ENCODE assay signal across 18 mouse cellular contexts in the genomic region with DNA sequence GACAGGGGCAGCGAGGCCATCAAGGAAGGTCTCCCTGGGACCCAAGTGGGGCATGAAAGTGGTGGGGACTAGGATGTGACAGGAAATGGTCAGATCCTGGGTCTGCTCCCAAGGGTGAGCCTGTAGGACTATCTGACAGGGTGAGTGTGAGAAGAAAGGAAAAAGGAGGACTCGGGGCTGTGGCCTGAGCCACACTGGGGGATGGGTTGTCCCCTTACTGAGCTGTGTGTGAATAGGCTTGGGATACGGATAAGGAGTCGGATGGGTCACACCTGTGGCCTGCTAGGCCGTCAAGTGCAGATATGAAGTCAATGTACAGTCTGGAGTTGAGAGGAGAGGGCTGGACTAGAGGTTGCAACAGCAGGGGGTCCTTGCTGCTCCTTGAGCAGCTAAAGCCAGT. TPM values are rescaled to one million over a fixed set of nuclear protein-coding genes. Genes with fewer than 3 reads are reported as not detected.
DNase-seq lines count a peak whose midpoint lies in the region; ATAC-seq and TF ChIP-seq lines count a peak whose summit lies in the region.
"Had no signal": no experiment of that assay in that cellular context is flagged by ENCODE, and none has a peak within 500 bp of the region (broad histone marks: within the 10 kb centered on the region; RNA-seq: fewer than 3 reads in every experiment).

No protein-coding gene starts in this region.

- 0 out of 2 replicates have a peak overlapping the region, but pooled peaks have one; percentile 13 for H3K9ac ChIP-seq in lung, embryonic 15.5 days
- no peak overlapping the region for H3K9ac ChIP-seq in liver, embryonic 12.5 days
- H3K9ac ChIP-seq: limb, embryonic 12.5 days; neural tube, embryonic 13.5 days had no signal

- 60% methylated on average over 5 of the region's 5 CpGs for WGBS in heart, embryonic 10.5 days
- WGBS in lung, embryonic 15.5 days: 56% methylated on average over 5 of the region's 5 CpGs
- WGBS in liver, embryonic 12.5 days (ENCODE audit: insufficient replicate concordance): 59% methylated on average over 5 of the region's 5 CpGs

- peaks cover 83% of the 10 kb centered on the region for H3K36me3 ChIP-seq in heart, embryonic 10.5 days
- H3K36me3 ChIP-seq in lung, embryonic 15.5 days: no peaks in the 10 kb centered on the region
- H3K36me3 ChIP-seq in liver, embryonic 12.5 days: no peaks in the 10 kb centered on the region
- H3K36me3 ChIP-seq: limb, embryonic 12.5 days; neural tube, embryonic 13.5 days had no signal

- no peak for ATAC-seq in lung, embryonic 15.5 days (ENCODE audit: borderline replicate concordance, extremely low read depth, low FRiP score, low TSS enrichment)
- ATAC-seq in erythroid progenitor cell, adult 5-6 weeks (replicated peaks; ENCODE audit: low FRiP score, poor library complexity, severe bottlenecking): 0 out of 2 replicates have a peak, but pooled peaks have one; percentile 26
- 0 out of 2 replicates have a peak, but pooled peaks have one; percentile 24 for ATAC-seq in liver, embryonic 12.5 days
- ATAC-seq: midbrain, embryonic 16.5 days had no signal

- peak overlapping the region; percentile 91 for H3K27ac ChIP-seq in heart, embryonic 10.5 days
- peak overlapping the region; percentile 72 for H3K27ac ChIP-seq in lung, embryonic 15.5 days
- no peak overlapping the region for H3K27ac ChIP-seq in liver, embryonic 12.5 days
- H3K27ac ChIP-seq in left cerebral cortex, adult 2 months: no peak overlapping the region
- H3K27ac ChIP-seq: limb, embryonic 12.5 days; macrophage; neural tube, embryonic 13.5 days had no signal

- H3K4me1 ChIP-seq in heart, embryonic 10.5 days: peaks cover 80% of the 10 kb centered on the region
- H3K4me1 ChIP-seq in lung, embryonic 15.5 days: peaks cover 46% of the 10 kb centered on the region
- H3K4me1 ChIP-seq in liver, embryonic 12.5 days: peaks cover 18% of the 10 kb centered on the region

- intact Hi-C loops in heart, postnatal 14 days (cut with DNase I): no loop called here
- intact Hi-C loops in left cerebral cortex, adult 2 months (cut with DNase I): no loop called here

- DNase-seq in heart, embryonic 10.5 days (ENCODE audit: low spot score): no peak
- no peak for DNase-seq in heart, postnatal 14 days
- DNase-seq in lung, adult 18-20 months: no peak
- DNase-seq in left cerebral cortex, adult 2 months (ENCODE audit: extremely low spot score in 1 of 2, low spot score in 2 of 2): no peak
- DNase-seq in adrenal gland, adult (ENCODE audit: inconsistent age in 2 of 2, low spot score in 1 of 2): no peak
- DNase-seq: adrenal gland, postnatal 36 days; B cell, adult 2 months; cerebellum, postnatal 25 days; kidney, postnatal 14 days had no signal

- H3K4me3 ChIP-seq in heart, embryonic 10.5 days: no peak overlapping the region
- no peak overlapping the region for H3K4me3 ChIP-seq in lung, embryonic 15.5 days
- H3K4me3 ChIP-seq in liver, embryonic 12.5 days: no peak overlapping the region
- H3K4me3 ChIP-seq in left cerebral cortex, adult 2 months: no peak overlapping the region
- H3K4me3 ChIP-seq: limb, embryonic 12.5 days; neural tube, embryonic 13.5 days had no signal

- no peak for TF ChIP-seq CTCF in left cerebral cortex, adult 2 months (IDR thresholded peaks at IDR 0.05)

- H3K9me3 ChIP-seq in heart, embryonic 10.5 days: no peaks in the 10 kb centered on the region
- H3K9me3 ChIP-seq in lung, embryonic 15.5 days: no peaks in the 10 kb centered on the region
- H3K9me3 ChIP-seq in liver, embryonic 12.5 days (replicated peaks): no peaks in the 10 kb centered on the region
- H3K9me3 ChIP-seq: neural tube, embryonic 13.5 days had no signal

- no peaks in the 10 kb centered on the region for H3K27me3 ChIP-seq in heart, embryonic 10.5 days (ENCODE audit: insufficient read depth, poor library complexity, severe bottlenecking)
- no peaks in the 10 kb centered on the region for H3K27me3 ChIP-seq in lung, embryonic 15.5 days
- no peaks in the 10 kb centered on the region; the same call in 1 of the 2 replicates for H3K27me3 ChIP-seq in liver, embryonic 12.5 days (replicated peaks)
- H3K27me3 ChIP-seq: limb, embryonic 12.5 days; neural tube, embryonic 13.5 days had no signal

- no peak overlapping the region for H3K4me2 ChIP-seq in lung, embryonic 15.5 days
- H3K4me2 ChIP-seq in liver, embryonic 12.5 days: no peak overlapping the region
- H3K4me2 ChIP-seq: limb, embryonic 12.5 days; neural tube, embryonic 13.5 days had no signal

RNA-seq across cellular contexts. Expression of gene Alpk3, which starts 18.3 kb away (rescaled TPM):
- 15.1 and 31.8 TPM in 2 replicates for polyA plus RNA-seq in heart, embryonic 10.5 days (2016; fragmentation: Nextera tagmentation; extraction: Ambion mirVana)
- total RNA-seq in heart, postnatal 14 days (2021): 10 to 100 TPM; 81.4 to 86.0 TPM
- 0.84 and 1.2 TPM in 2 replicates for polyA plus RNA-seq in lung, embryonic 15.5 days (2015; fragmentation: Nextera tagmentation; extraction: Ambion mirVana)
- 0.36 TPM in 1 of 2 replicates, not detected in the other for total RNA-seq in erythroid progenitor cell, adult 5-6 weeks (2015; ENCODE audit: low replicate concordance)
- not detected in 2 replicates for total RNA-seq in erythroid progenitor cell, adult 5-6 weeks (2017; ENCODE audit: low replicate concordance)
- 0.11 and 0.14 TPM in 2 replicates for polyA plus RNA-seq in liver, embryonic 12.5 days (2016; fragmentation: Nextera tagmentation; extraction: Ambion mirVana)
- under 1 TPM; 0.30 to 0.54 TPM for total RNA-seq in left cerebral cortex, adult 2 months (2021)

RNA-seq across cellular contexts. Expression of gene Slc28a1, which starts 38.9 kb away (rescaled TPM):
- 0.09 and 0.17 TPM in 2 replicates for polyA plus RNA-seq in heart, embryonic 10.5 days (2016; fragmentation: Nextera tagmentation; extraction: Ambion mirVana)
- under 1 TPM; 0.33 to 0.34 TPM for total RNA-seq in heart, postnatal 14 days (2021)
- 0.10 TPM in 1 of 2 replicates, not detected in the other for polyA plus RNA-seq in lung, embryonic 15.5 days (2015; fragmentation: Nextera tagmentation; extraction: Ambion mirVana)
- not detected in 2 replicates for total RNA-seq in erythroid progenitor cell, adult 5-6 weeks (2015; ENCODE audit: low replicate concordance)
- not detected in 2 replicates for total RNA-seq in erythroid progenitor cell, adult 5-6 weeks (2017; ENCODE audit: low replicate concordance)
- 0.49 and 0.51 TPM in 2 replicates for polyA plus RNA-seq in liver, embryonic 12.5 days (2016; fragmentation: Nextera tagmentation; extraction: Ambion mirVana)
- total RNA-seq in left cerebral cortex, adult 2 months (2021): under 1 TPM; 0.11 to 0.23 TPM
- total RNA-seq: layer of hippocampus, postnatal 25 days had no signal
- polyA plus RNA-seq: embryonic facial prominence, embryonic 11.5 days; limb, embryonic 12.5 days; macrophage; midbrain, embryonic 16.5 days; neural tube, embryonic 13.5 days had no signal

Comparison
In these comparisons a context has a peak if more than half of its experiments do, and no peak if none do; other contexts are left out.
1. H3K27ac ChIP-seq: peak in heart, embryonic 10.5 days (single experiment) and lung, embryonic 15.5 days (single experiment); none in liver, embryonic 12.5 days (single experiment) and left cerebral cortex, adult 2 months (single experiment).
2. RNA of gene Alpk3, which starts 18.3 kb away (total RNA-seq): 81.4 to 86.0 TPM in heart, postnatal 14 days; 0.30 to 0.54 TPM in left cerebral cortex, adult 2 months and 0.36 TPM in erythroid progenitor cell, adult 5-6 weeks; every median in the first group is over 10 times any median in the second.